Mouse (Mus musculus): Measurements from ENCODE around the gene Maml2. TPM values are rescaled to one million over a fixed set of nuclear protein-coding genes. Genes with fewer than 3 reads are reported as not detected.

Gene Maml2
- polyA plus RNA-seq, 1 experiment from 2014 or later = 6.3 TPM

DNA sequence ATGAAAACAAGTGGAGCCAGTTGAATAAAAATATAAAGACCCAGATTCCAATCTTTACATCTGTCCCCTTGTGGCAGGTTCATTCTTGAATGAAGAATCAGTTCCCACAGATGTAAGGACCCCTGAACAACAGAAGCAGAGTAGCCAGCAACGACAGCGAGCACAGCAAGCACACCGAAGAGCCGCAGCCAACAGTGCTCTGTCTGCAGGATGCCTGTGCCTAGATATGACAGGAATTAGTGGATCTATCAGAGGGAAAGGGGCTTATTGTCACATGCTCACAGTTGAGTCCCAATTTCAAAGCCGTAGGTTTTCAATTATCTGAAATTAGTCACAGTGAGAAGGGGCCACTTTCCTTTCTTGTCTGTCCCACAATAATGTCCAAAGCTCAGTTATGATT lies 238.0 kb downstream of the Maml2 start:
- no peak for DNase-seq (ENCODE audit: extremely low spot score, low spot score)
- no peaks in the 10 kb centered on the region for H3K27me3 ChIP-seq (ENCODE audit: poor library complexity, severe bottlenecking)
- H3K9me3 ChIP-seq = peaks cover 7% of the 10 kb centered on the region
- H3K27ac ChIP-seq = peak overlapping the region; percentile 72; the same call in 1 of the 2 replicates
- no peak overlapping the region for H3K4me3 ChIP-seq
- H3K4me1 ChIP-seq = peaks cover 68% of the 10 kb centered on the region
- 56% methylated on average over 5 of the region's 5 CpGs for WGBS
- H3K36me3 ChIP-seq (replicated peaks) = 0 out of 2 replicates have a peak, but pooled peaks cover 2% of the 10 kb centered on the region

- peaks cover 7% of the 10 kb centered on the region for H3K9me3 ChIP-seq
- DNase-seq (ENCODE audit: extremely low spot score, low spot score) = no peak
- H3K27ac ChIP-seq = peak overlapping the region; percentile 66
- peaks cover 65% of the 10 kb centered on the region for H3K4me1 ChIP-seq
- no peaks in the 10 kb centered on the region for H3K27me3 ChIP-seq (ENCODE audit: poor library complexity, severe bottlenecking)
- WGBS = 61% methylated on average over 12 of the region's 12 CpGs
- H3K4me3 ChIP-seq = no peak overlapping the region
- 0 out of 2 replicates have a peak, but pooled peaks cover 2% of the 10 kb centered on the region for H3K36me3 ChIP-seq (replicated peaks)
Measured at GRCm38 (mm10) chr9:13536419-13537261, 238.9 kb downstream of the Maml2 start.

DNA sequence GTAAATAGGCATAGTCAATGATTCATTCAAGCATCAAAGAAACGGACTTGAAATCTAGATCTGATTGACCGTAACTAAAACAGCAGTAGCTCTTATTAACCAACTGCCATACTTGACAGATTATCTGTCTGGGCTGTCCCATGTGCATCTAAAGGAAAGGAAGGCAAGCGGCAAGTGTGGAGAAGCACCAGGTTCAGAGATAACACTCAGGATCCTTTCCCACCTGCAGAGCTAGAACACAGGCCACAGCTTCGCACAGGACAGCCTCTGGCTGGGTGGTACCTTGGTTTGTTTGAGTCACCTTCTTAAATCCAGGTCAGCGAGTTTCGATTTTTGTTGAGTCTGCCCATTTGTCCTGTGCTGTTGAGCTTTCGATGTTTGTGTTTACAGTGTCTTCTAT lies 240.4 kb downstream of the Maml2 start:
- DNase-seq (ENCODE audit: extremely low spot score, low spot score) = no peak
- 0 out of 2 replicates have a peak, but pooled peaks cover 2% of the 10 kb centered on the region for H3K36me3 ChIP-seq (replicated peaks)
- H3K27me3 ChIP-seq (ENCODE audit: poor library complexity, severe bottlenecking) = no peaks in the 10 kb centered on the region
- no peak overlapping the region for H3K4me3 ChIP-seq
- peaks cover 7% of the 10 kb centered on the region for H3K9me3 ChIP-seq
- H3K4me1 ChIP-seq = peaks cover 55% of the 10 kb centered on the region
- WGBS = 86% methylated on average over 7 of the region's 7 CpGs
- H3K27ac ChIP-seq = 0 out of 2 replicates have a peak overlapping the region, but pooled peaks have one; percentile 72

- no peak for DNase-seq (ENCODE audit: extremely low spot score, low spot score)
- Histone ChIP-seq H3K4me3 (no peak overlapping the region), H3K36me3 (replicated peaks) (no peaks in the 10 kb centered on the region), H3K4me1 (peaks cover 66% of the 10 kb centered on the region), H3K9me3 (peaks cover 2% of the 10 kb centered on the region), H3K27me3 (ENCODE audit: poor library complexity, severe bottlenecking) (no peaks in the 10 kb centered on the region), H3K27ac (peak overlapping the region; percentile 72)
- WGBS = 54% methylated on average over 4 of the region's 4 CpGs
Measured at GRCm38 (mm10) chr9:13539535-13539934, 241.8 kb downstream of the Maml2 start.

DNA sequence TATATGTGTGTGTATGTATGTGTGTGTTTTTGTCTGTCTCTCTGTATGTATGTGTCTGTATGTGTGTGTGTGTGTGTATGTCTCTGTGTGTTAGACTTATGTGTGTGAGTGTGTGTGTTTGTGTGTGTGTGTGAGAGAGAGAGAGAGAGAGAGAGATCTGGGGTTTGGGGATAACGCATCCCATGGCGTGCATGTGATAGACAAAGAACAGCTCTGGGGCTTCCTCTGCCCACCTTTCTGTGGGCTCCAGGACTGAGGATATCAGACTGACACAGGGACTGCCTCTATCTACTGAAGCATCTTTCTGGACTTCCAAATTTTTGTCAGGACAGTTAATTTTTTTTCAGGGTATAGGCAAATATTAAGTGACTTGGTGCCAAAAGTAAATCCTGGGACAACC lies 242.5 kb downstream of the Maml2 start:
- WGBS = 83% methylated on average over 2 of the region's 2 CpGs
- Histone ChIP-seq H3K4me3 (no peak overlapping the region), H3K27ac (peak overlapping the region; percentile 72), H3K36me3 (replicated peaks) (no peaks in the 10 kb centered on the region), H3K9me3 (no peaks in the 10 kb centered on the region), H3K27me3 (ENCODE audit: poor library complexity, severe bottlenecking) (no peaks in the 10 kb centered on the region), H3K4me1 (peaks cover 66% of the 10 kb centered on the region)
- DNase-seq (ENCODE audit: extremely low spot score, low spot score) = no peak

DNA sequence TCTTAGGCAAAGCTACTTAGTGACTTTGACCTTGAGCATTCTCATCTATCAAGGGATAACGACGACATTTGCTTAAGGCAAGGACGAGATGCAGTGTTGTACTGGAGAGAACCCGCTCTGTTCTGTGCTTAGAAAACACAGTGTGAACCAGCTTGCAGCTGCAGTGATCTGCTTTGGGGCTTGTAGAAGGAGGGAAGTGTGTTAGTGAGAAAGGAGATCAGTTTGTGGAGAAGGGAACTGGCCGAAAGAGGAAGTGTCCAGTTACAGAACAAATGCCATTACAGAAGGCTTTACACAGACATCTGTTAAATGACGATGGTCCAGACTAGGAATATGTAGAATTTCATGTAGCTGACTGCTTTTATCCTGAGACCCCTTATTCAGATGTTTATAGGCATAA lies 243.0 kb downstream of the Maml2 start:
- Histone ChIP-seq H3K4me1 (peaks cover 63% of the 10 kb centered on the region), H3K36me3 (replicated peaks) (no peaks in the 10 kb centered on the region), H3K4me3 (no peak overlapping the region), H3K9me3 (no peaks in the 10 kb centered on the region), H3K27ac (peak overlapping the region; percentile 72; the same call in 1 of the 2 replicates), H3K27me3 (ENCODE audit: poor library complexity, severe bottlenecking) (no peaks in the 10 kb centered on the region)
- DNase-seq (ENCODE audit: extremely low spot score, low spot score) = no peak
- WGBS = 56% methylated on average over 6 of the region's 6 CpGs

- no peaks in the 10 kb centered on the region for H3K36me3 ChIP-seq (replicated peaks)
- peaks cover 52% of the 10 kb centered on the region for H3K4me1 ChIP-seq
- H3K9me3 ChIP-seq = no peaks in the 10 kb centered on the region
- H3K27ac ChIP-seq = peak overlapping the region; percentile 16
- no peak overlapping the region for H3K4me3 ChIP-seq
- H3K27me3 ChIP-seq (ENCODE audit: poor library complexity, severe bottlenecking) = no peaks in the 10 kb centered on the region
- WGBS = 73% methylated on average over 8 of the region's 8 CpGs
- DNase-seq (ENCODE audit: extremely low spot score, low spot score) = no peak
Measured at GRCm38 (mm10) chr9:13543167-13543566, 245.4 kb downstream of the Maml2 start.

DNA sequence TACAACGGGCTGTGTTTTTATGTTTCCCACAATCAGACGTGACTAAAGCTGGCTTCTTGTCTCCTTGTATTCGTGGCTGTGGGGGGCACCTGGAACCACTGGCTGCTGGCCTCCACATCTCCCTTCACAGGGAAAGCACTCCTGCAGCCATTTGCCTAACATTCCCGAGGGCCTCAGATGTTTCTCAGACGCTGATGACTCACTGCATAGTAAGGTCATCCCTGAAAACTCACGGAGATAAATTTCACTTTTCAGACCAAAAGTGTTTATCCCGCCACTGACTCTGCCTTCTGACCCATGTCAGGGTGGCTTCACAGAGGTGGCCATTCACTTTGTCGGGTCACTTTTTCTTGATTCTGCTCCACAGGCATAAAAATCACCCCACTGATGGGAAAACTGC lies 246.4 kb downstream of the Maml2 start:
- Histone ChIP-seq H3K4me1 (peaks cover 49% of the 10 kb centered on the region), H3K36me3 (replicated peaks) (no peaks in the 10 kb centered on the region), H3K27ac (0 out of 2 replicates have a peak overlapping the region, but pooled peaks have one; percentile 56), H3K4me3 (no peak overlapping the region), H3K9me3 (no peaks in the 10 kb centered on the region), H3K27me3 (ENCODE audit: poor library complexity, severe bottlenecking) (no peaks in the 10 kb centered on the region)
- 60% methylated on average over 8 of the region's 8 CpGs for WGBS
- no peak for DNase-seq (ENCODE audit: extremely low spot score, low spot score)

GRCm38 (mm10) chr9:13545726-13546125 lies 248.0 kb downstream of the Maml2 start:
- Histone ChIP-seq H3K9me3 (no peaks in the 10 kb centered on the region), H3K4me1 (peaks cover 33% of the 10 kb centered on the region), H3K36me3 (replicated peaks) (no peaks in the 10 kb centered on the region), H3K27me3 (ENCODE audit: poor library complexity, severe bottlenecking) (no peaks in the 10 kb centered on the region), H3K27ac (no peak overlapping the region), H3K4me3 (no peak overlapping the region)
- DNase-seq (ENCODE audit: extremely low spot score, low spot score) = no peak
- 92% methylated on average over 6 of the region's 6 CpGs for WGBS

- H3K4me1 ChIP-seq = peaks cover 10% of the 10 kb centered on the region; the same call in 1 of the 2 replicates
- no peak for DNase-seq (ENCODE audit: extremely low spot score, low spot score)
- no peaks in the 10 kb centered on the region for H3K36me3 ChIP-seq (replicated peaks)
- H3K9me3 ChIP-seq = no peaks in the 10 kb centered on the region
- no peak overlapping the region for H3K27ac ChIP-seq
- 90% methylated on average over 3 of the region's 3 CpGs for whole genome bisulfite sequencing
- H3K27me3 ChIP-seq (ENCODE audit: poor library complexity, severe bottlenecking) = no peaks in the 10 kb centered on the region
- no peak overlapping the region for H3K4me3 ChIP-seq
Measured at GRCm38 (mm10) chr9:13549911-13550310, 252.2 kb downstream of the Maml2 start.

- Histone ChIP-seq H3K27me3 (ENCODE audit: poor library complexity, severe bottlenecking) (no peaks in the 10 kb centered on the region), H3K4me1 (peaks cover 19% of the 10 kb centered on the region), H3K36me3 (replicated peaks) (no peaks in the 10 kb centered on the region), H3K27ac (no peak overlapping the region), H3K4me3 (no peak overlapping the region), H3K9me3 (no peaks in the 10 kb centered on the region)
- DNase-seq (ENCODE audit: extremely low spot score, low spot score) = no peak
- WGBS = 73% methylated on average over 5 of the region's 5 CpGs
Measured at GRCm38 (mm10) chr9:13552380-13553052, 254.8 kb downstream of the Maml2 start.

DNA sequence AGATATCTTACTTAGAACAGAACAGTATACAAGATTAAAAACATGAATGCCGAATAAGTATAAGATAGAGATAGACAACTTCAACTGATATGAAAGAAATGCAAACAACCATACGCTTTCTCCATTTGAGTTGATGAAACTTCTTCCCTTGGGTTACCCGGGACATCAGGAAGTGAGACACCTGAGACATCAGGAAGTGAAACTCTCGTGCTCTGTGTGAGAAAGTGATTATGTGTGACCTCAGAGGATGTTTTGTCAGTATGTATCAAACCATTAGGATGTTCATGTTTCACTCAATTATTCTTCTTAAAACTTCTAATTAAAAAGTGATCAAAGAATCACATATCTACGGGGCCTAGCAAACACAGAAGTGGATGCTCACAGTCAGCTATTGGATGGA lies 257.0 kb downstream of the Maml2 start:
- 89% methylated on average over 5 of the region's 5 CpGs for WGBS
- Histone ChIP-seq H3K4me1 (peaks cover 12% of the 10 kb centered on the region), H3K36me3 (replicated peaks) (no peaks in the 10 kb centered on the region), H3K9me3 (no peaks in the 10 kb centered on the region), H3K27ac (no peak overlapping the region), H3K27me3 (ENCODE audit: poor library complexity, severe bottlenecking) (no peaks in the 10 kb centered on the region), H3K4me3 (no peak overlapping the region)
- no peak for DNase-seq (ENCODE audit: extremely low spot score, low spot score)

DNA sequence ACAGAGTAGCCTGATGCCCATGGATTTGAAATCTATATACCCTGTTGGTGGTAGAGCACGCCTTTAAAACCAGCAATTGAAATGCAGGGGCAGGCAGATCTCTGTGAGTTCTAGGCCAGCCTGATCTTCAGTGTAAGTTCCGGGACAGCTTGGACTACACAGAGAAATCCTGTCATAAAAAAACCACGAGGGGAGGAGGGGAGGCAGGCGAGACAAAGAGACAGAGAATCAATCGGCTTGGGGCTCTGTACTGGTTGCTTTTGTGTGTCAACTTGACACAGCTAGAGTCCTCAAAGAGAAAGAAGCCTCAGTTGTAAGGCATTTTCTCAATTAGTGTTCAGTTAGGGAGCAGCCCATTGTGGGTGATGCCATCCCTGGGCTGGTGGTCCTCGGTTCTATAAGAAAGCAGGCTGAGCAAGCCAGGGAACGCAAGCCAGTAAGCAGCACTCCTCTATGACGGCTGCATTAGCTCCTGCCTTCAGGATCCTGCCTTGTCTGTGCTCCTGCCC lies 258.3 kb downstream of the Maml2 start:
- Histone ChIP-seq H3K4me1 (peaks cover 14% of the 10 kb centered on the region), H3K27ac (peak overlapping the region; percentile 56; the same call in 1 of the 2 replicates), H3K9me3 (no peaks in the 10 kb centered on the region), H3K27me3 (ENCODE audit: poor library complexity, severe bottlenecking) (no peaks in the 10 kb centered on the region), H3K36me3 (replicated peaks) (no peaks in the 10 kb centered on the region), H3K4me3 (no peak overlapping the region)
- DNase-seq (ENCODE audit: extremely low spot score, low spot score) = no peak
- 59% methylated on average over 8 of the region's 8 CpGs for WGBS

Data from forebrain, embryonic 10.5 days (tissue).